Mouse (Mus musculus): ENCODE measurements around the gene Prodh2. TPM values are rescaled to one million over a fixed set of nuclear protein-coding genes. Genes with fewer than 3 reads are reported as not detected.

Gene Prodh2
- polyA plus RNA-seq, 1 experiment from 2014 or later: not detected

Small RNAs within 50 kb of the gene (microRNA-seq; reads per million reads assigned to microRNA genes)
- not detected for gene Gm38670

Other genes starting within 250 kb of the Prodh2 start
- gene Thap8, start 213.5 kb upstream of the Prodh2 start, polyA plus RNA-seq (2015; fragmentation: Nextera tagmentation; extraction: Ambion mirVana): 0.86 and 0.93 TPM in 2 replicates
- gene Wdr62, start 213.2 kb upstream of the Prodh2 start, polyA plus RNA-seq (2015; fragmentation: Nextera tagmentation; extraction: Ambion mirVana): 2.6 and 5.5 TPM in 2 replicates
- 82.4 and 89.7 TPM in 2 replicates for gene Clip3, start 201.9 kb upstream of the Prodh2 start, polyA plus RNA-seq (2015; fragmentation: Nextera tagmentation; extraction: Ambion mirVana)
- gene Alkbh6, start 184.9 kb upstream of the Prodh2 start, polyA plus RNA-seq (2015; fragmentation: Nextera tagmentation; extraction: Ambion mirVana): 131 and 141 TPM in 2 replicates
- gene Syne4, start 178.8 kb upstream of the Prodh2 start, polyA plus RNA-seq (2015; fragmentation: Nextera tagmentation; extraction: Ambion mirVana): 18.9 and 24.7 TPM in 2 replicates
- gene E130208F15Rik, start 171.9 kb upstream of the Prodh2 start, polyA plus RNA-seq (2015; fragmentation: Nextera tagmentation; extraction: Ambion mirVana): not detected in 2 replicates
- gene Sdhaf1, start 169.7 kb upstream of the Prodh2 start, polyA plus RNA-seq (2015; fragmentation: Nextera tagmentation; extraction: Ambion mirVana): 16.0 and 16.7 TPM in 2 replicates
- 13.5 and 15.7 TPM in 2 replicates for gene Lrfn3, start 130.8 kb upstream of the Prodh2 start, polyA plus RNA-seq (2015; fragmentation: Nextera tagmentation; extraction: Ambion mirVana)
- gene Tyrobp, start 79.9 kb upstream of the Prodh2 start, polyA plus RNA-seq (2015; fragmentation: Nextera tagmentation; extraction: Ambion mirVana): 38.6 and 50.0 TPM in 2 replicates
- 0.95 and 4.5 TPM in 2 replicates for gene Hcst, start 73.8 kb upstream of the Prodh2 start, polyA plus RNA-seq (2015; fragmentation: Nextera tagmentation; extraction: Ambion mirVana)
- 2.7 and 3.2 TPM in 2 replicates for gene Nfkbid, start 71.9 kb upstream of the Prodh2 start, polyA plus RNA-seq (2015; fragmentation: Nextera tagmentation; extraction: Ambion mirVana)
- 577 and 709 TPM in 2 replicates for gene Aplp1, start 48.1 kb upstream of the Prodh2 start, polyA plus RNA-seq (2015; fragmentation: Nextera tagmentation; extraction: Ambion mirVana)
- gene Kirrel2, start 35.9 kb upstream of the Prodh2 start, polyA plus RNA-seq (2015; fragmentation: Nextera tagmentation; extraction: Ambion mirVana): 0.15 and 0.36 TPM in 2 replicates
- 0.14 and 0.23 TPM in 2 replicates for gene Nphs1, start 35.3 kb upstream of the Prodh2 start, polyA plus RNA-seq (2015; fragmentation: Nextera tagmentation; extraction: Ambion mirVana)
- gene Arhgap33, start 41.4 kb downstream of the Prodh2 start, polyA plus RNA-seq (2015; fragmentation: Nextera tagmentation; extraction: Ambion mirVana): 78.7 and 91.1 TPM in 2 replicates
- gene Hspb6, start 58.6 kb downstream of the Prodh2 start, polyA plus RNA-seq (2015; fragmentation: Nextera tagmentation; extraction: Ambion mirVana): 8.6 and 11.7 TPM in 2 replicates
- gene Proser3, start 58.7 kb downstream of the Prodh2 start, polyA plus RNA-seq (2015; fragmentation: Nextera tagmentation; extraction: Ambion mirVana): 7.9 and 8.6 TPM in 2 replicates
- gene Lin37, start 66.2 kb downstream of the Prodh2 start, polyA plus RNA-seq (2015; fragmentation: Nextera tagmentation; extraction: Ambion mirVana): 55.6 and 61.8 TPM in 2 replicates
- 84.2 and 95.2 TPM in 2 replicates for gene U2af1l4, start 69.7 kb downstream of the Prodh2 start, polyA plus RNA-seq (2015; fragmentation: Nextera tagmentation; extraction: Ambion mirVana)
- gene Gm49396, start 69.7 kb downstream of the Prodh2 start, polyA plus RNA-seq (2015; fragmentation: Nextera tagmentation; extraction: Ambion mirVana): 14.6 and 14.8 TPM in 2 replicates
- gene Psenen, start 70.0 kb downstream of the Prodh2 start, polyA plus RNA-seq (2015; fragmentation: Nextera tagmentation; extraction: Ambion mirVana): 136 and 139 TPM in 2 replicates
- gene Igflr1, start 71.8 kb downstream of the Prodh2 start, polyA plus RNA-seq (2015; fragmentation: Nextera tagmentation; extraction: Ambion mirVana): 4.1 and 4.7 TPM in 2 replicates
- 8.5 and 8.8 TPM in 2 replicates for gene Kmt2b, start 95.1 kb downstream of the Prodh2 start, polyA plus RNA-seq (2015; fragmentation: Nextera tagmentation; extraction: Ambion mirVana)
- gene Zbtb32, start 105.3 kb downstream of the Prodh2 start, polyA plus RNA-seq (2015; fragmentation: Nextera tagmentation; extraction: Ambion mirVana): 0.37 and 0.44 TPM in 2 replicates
- gene Upk1a, start 119.2 kb downstream of the Prodh2 start, polyA plus RNA-seq (2015; fragmentation: Nextera tagmentation; extraction: Ambion mirVana): 0.87 and 2.3 TPM in 2 replicates
- gene Cox6b1, start 132.5 kb downstream of the Prodh2 start, polyA plus RNA-seq (2015; fragmentation: Nextera tagmentation; extraction: Ambion mirVana): 1,176 and 1,358 TPM in 2 replicates
- gene Etv2, start 142.2 kb downstream of the Prodh2 start, polyA plus RNA-seq (2015; fragmentation: Nextera tagmentation; extraction: Ambion mirVana): not detected in 2 replicates
- 125 and 129 TPM in 2 replicates for gene Rbm42, start 156.7 kb downstream of the Prodh2 start, polyA plus RNA-seq (2015; fragmentation: Nextera tagmentation; extraction: Ambion mirVana)
- 22.5 and 29.3 TPM in 2 replicates for gene Haus5, start 171.4 kb downstream of the Prodh2 start, polyA plus RNA-seq (2015; fragmentation: Nextera tagmentation; extraction: Ambion mirVana)
- not detected in 2 replicates for gene Pmis2, start 178.0 kb downstream of the Prodh2 start, polyA plus RNA-seq (2015; fragmentation: Nextera tagmentation; extraction: Ambion mirVana)
- 0.34 TPM in 1 of 2 replicates, not detected in the other for gene 2200002J24Rik, start 205.3 kb downstream of the Prodh2 start, polyA plus RNA-seq (2015; fragmentation: Nextera tagmentation; extraction: Ambion mirVana)
- 2.8 and 3.2 TPM in 2 replicates for gene Atp4a, start 218.6 kb downstream of the Prodh2 start, polyA plus RNA-seq (2015; fragmentation: Nextera tagmentation; extraction: Ambion mirVana)
- gene Tmem147, start 235.9 kb downstream of the Prodh2 start, polyA plus RNA-seq (2015; fragmentation: Nextera tagmentation; extraction: Ambion mirVana): 284 and 304 TPM in 2 replicates

Measured in neural tube, embryonic 15.5 days (tissue).